Mouse (Mus musculus): ENCODE measurements at regions not wholly inside any gene's neighbourhood (a gene's known extent, or its start where the extent isn't known, plus 50 kb on each side); places are given as distances from the start of the nearest gene placed in this dataset.
A peak's percentile ranks its signal among the peaks of the same experiment; 100 is the strongest.
"Not testable (repeated sequence)": the region's sequence is repeated elsewhere in the genome, so short reads cannot be mapped to it uniquely, and the experiment has no call there.

GRCm38 (mm10) chr8:102223097-102223496 lies 562.3 kb downstream of the Cdh11 start:
- intact Hi-C loops (cut with DNase I) = no loop called here
- DNase-seq = no peak

GRCm38 (mm10) chr8:102205633-102206032 lies 579.8 kb downstream of the Cdh11 start:
- intact Hi-C loops (cut with DNase I) = no loop called here
- no peak for DNase-seq

- intact Hi-C loops (cut with DNase I) = no loop called here
- no peak for DNase-seq
Observed at GRCm38 (mm10) chr8:102159541-102160197, 625.8 kb downstream of the Cdh11 start.

DNA sequence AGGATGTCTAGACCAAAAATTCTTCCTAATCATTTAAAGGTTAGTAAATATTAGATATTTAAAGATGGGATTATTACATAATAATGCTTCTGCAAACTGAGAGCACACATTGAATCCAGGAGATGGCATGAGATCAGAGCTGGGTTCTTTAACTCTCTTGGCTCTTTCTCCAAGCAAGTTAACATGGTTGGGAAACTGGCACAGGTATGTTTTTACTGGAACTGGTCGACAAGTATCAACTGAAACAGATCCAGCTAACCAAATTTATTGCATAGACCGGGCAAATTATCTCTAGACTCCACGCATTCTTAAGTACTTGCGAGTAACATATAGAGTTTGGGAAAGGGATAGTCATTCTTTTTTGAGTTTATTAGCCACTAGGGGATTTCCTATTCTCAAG lies 666.8 kb downstream of the Cdh11 start:
- intact Hi-C loops (cut with DNase I) = no loop called here

DNA sequence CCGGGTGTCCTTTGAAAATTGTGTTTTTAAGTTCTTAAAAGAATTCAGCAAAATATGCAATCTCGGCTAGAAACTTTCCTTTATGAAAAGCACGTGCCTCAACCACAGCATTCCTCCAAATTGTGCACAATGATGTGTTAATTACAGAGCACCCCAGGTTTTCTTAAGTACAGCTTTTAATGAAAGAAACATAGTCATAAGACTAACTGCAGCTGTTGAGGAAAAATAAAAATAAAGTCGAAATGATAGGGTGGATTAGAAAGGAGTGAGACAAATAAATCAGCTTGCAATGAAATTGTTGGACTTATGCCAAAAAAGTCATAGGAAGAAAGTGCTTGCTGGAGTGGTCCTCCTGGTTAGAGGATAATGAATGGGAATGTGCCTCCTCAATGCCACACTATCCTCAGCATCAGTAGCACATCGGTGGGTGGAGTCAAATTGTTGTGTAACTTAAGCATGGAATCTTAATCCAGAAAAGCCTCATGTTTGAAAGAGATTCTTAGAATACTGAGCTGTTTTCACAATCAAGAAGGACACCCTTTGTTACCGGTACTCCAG lies 668.5 kb downstream of the Cdh11 start:
- intact Hi-C loops (cut with DNase I) = no loop called here
- DNase-seq = no peak

More for the DNA sequence above, 666.8 kb downstream of the Cdh11 start:
- no peak for DNase-seq

DNA sequence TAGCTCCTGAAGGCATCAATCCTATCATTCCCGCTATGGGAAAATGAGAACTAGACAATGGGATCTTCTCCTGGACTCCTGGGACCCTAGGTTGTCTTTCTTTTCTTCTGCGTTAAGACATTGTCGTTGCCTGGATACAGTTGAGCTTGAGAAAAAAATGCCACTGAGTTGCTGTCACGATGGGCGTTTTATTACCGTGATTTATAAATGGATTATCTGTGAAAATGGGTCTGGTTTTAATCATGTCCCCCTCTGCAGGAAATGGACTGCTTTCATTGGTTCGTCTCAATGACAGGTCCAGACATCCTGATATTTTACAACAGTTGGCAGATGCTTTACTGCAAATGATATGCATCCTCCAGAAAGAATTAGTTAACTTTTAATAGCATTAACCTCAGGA lies 681.7 kb downstream of the Cdh11 start:
- intact Hi-C loops (cut with DNase I) = no loop called here
- no peak for DNase-seq

DNA sequence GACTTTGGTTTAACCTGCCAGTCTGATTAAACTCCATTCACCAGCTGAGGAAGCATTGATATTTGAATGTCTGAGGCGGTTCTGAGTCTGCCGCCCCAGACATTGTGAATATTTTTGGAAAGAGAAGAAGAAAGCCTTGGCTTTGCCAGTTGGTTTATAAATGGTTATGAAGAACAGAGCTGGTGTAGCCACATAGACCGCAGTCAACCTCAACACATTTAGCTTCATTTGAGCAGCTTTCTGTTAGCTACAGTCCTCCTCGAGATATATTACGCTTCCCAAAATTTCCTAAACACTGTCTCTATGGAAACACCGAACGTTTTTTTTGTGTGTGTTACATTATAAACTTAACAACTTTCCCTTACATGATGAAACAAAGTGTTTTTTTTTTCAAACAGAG lies 688.7 kb downstream of the Cdh11 start:
- intact Hi-C loops (cut with DNase I) = no loop called here
- no peak for DNase-seq

- intact Hi-C loops (cut with DNase I) = no loop called here
- no peak for DNase-seq
Observed at GRCm38 (mm10) chr8:102085927-102086326, 699.5 kb downstream of the Cdh11 start.

- intact Hi-C loops (cut with DNase I) = no loop called here
- no peak for DNase-seq
Observed at GRCm38 (mm10) chr8:102075611-102076010, 709.8 kb downstream of the Cdh11 start.

GRCm38 (mm10) chr8:102064137-102064536 lies 721.3 kb downstream of the Cdh11 start:
- no peak for DNase-seq
- intact Hi-C loops (cut with DNase I) = loop anchor here (2.0 kb wide), 1 partner anchor 435 kb away; no protein-coding TSS in a partner anchor

DNA sequence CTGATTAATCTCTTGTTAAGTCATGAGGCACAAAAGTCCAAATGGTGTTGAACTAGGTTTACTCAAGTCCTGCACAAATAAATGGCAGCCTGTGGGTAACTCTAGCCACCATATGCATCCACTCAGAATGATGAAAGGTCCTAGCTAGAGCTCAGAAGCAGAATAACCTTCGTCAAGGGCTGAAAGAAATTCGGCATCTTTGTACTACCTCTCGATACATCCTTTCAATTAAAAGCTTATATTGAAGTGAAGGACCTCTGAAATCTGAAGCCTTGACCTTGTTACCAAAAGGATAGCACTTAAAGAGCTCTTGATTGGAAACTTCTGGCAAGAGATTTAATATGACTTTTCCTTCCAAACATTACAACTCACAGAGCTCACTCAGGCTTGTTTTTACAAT lies 732.0 kb downstream of the Cdh11 start:
- intact Hi-C loops (cut with DNase I) = no loop called here
- no peak for DNase-seq

DNA sequence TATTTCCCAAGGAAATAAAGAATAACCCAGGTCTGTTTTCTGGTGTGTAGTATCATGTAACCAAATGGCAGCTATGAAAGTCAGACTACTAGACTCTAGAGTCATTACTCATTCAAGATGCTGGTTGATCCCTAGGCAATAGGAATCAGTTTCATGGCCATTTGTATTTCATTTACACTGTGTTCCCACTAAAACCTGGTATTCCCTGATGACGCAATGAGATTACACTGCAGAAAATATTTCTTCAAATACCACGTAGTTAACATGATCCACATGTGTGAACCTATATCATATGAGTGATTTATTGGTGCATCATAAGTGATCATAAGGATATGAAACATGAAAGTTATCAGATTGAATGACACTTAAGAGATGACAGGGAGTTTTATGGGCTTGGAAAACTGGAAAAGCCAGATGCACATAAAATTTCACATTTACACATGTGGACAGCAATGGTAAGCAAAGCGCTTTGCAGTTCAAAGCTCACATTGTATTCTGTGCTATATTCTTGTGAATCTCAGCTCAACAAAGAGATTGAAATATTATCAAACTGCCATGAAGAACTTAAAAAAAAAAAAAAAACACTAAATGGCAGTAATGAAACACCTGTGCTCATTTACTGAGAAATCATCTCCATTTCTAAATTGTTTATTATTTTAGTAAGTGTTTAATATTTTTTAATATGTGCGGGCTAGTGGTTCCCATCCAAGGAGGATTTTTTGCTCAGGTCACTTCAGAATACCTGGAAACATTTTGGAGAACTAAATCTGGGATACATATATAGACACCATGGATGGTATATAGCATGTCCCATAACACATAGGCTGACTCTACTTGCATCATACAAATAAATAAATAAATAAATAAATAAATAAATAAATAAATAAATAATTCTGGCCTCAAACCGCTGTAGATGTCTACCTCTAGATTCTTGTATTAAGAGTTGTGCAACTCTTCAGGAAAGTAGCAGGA lies 758.2 kb downstream of the Cdh11 start:
- intact Hi-C loops (cut with DNase I) = no loop called here

GRCm38 (mm10) chr8:102024472-102024871 lies 761.0 kb downstream of the Cdh11 start:
- intact Hi-C loops (cut with DNase I) = no loop called here

More for the DNA sequence above, 758.2 kb downstream of the Cdh11 start:
- no peak for DNase-seq

GRCm38 (mm10) chr8:102017776-102018175 lies 767.7 kb downstream of the Cdh11 start:
- no peak for DNase-seq
- intact Hi-C loops (cut with DNase I) = no loop called here

More at GRCm38 (mm10) chr8:102024472-102024871, 761.0 kb downstream of the Cdh11 start:
- DNase-seq = no peak

GRCm38 (mm10) chr8:102000326-102001016 lies 785.0 kb downstream of the Cdh11 start:
- intact Hi-C loops (cut with DNase I) = no loop called here
- no peak for DNase-seq

- intact Hi-C loops (cut with DNase I) = not testable (repeated sequence)
Observed at GRCm38 (mm10) chr8:101996761-101997160, 788.7 kb downstream of the Cdh11 start.

GRCm38 (mm10) chr8:101956832-101957231 lies 828.6 kb downstream of the Cdh11 start:
- intact Hi-C loops (cut with DNase I) = no loop called here
- no peak for DNase-seq

More at GRCm38 (mm10) chr8:101996761-101997160, 788.7 kb downstream of the Cdh11 start:
- not testable (repeated sequence) for DNase-seq

GRCm38 (mm10) chr8:101950599-101950998 lies 834.8 kb downstream of the Cdh11 start:
- intact Hi-C loops (cut with DNase I) = no loop called here
- DNase-seq = peak in 1 of 2 experiments; percentile 7

DNA sequence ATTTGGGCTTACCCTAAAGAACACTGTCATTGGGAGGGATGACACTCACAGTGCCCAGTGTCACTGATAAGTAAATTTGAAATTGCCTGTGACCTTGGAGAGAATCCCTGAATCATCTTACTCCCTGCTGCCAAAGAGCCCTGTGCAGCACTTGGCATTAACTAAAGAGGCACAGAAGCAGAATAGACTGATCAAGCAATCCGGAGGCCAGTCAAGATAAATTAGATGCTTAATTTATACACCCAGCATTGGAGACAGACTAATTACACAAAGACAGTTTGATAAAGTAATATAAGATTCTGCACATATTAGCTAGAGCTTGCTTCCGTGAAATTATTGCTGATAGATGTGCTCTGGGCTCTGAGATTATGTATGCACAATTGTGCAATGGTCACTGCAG lies 847.6 kb downstream of the Cdh11 start:
- intact Hi-C loops (cut with DNase I) = no loop called here
- no peak for DNase-seq

DNA sequence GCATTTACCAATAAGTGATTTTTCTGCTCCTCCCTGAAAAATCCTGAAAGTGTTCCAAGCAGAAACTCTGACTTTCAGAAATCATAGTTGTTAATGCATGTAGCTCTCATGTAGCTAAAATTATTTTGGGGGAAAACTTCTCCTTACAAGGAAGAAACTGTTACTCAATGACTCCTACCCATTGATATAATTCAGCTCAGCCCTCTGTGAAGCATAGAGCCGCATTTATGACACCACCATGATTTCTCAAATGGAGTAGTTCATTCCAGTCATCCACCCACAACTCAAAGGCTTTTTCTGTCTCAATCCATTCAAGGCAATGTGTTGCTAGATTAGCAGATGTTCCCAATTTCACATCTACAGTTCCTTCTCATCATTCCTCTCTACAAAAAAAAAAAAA lies 871.8 kb downstream of the Cdh11 start:
- DNase-seq = no peak
- intact Hi-C loops (cut with DNase I) = no loop called here
